Mouse (Mus musculus): ENCODE results near the gene Mmel1. TPM values are rescaled to one million over a fixed set of nuclear protein-coding genes. Genes with fewer than 3 reads are reported as not detected.
A peak's percentile ranks its signal among the peaks of the same experiment; 100 is the strongest.

Gene Mmel1
- polyA plus RNA-seq, 1 experiment: 0.10 TPM

- Histone ChIP-seq H3K27ac (ENCODE audit: insufficient read depth, low read depth, low read length) (peak overlapping the region; percentile 97), H3K27me3 (ENCODE audit: control insufficient read depth, insufficient read depth, low read length) (no peaks in the 10 kb centered on the region), H3K4me3 (ENCODE audit: low read depth, low read length) (peak overlapping the region; percentile 84), H3K4me1 (ENCODE audit: control insufficient read depth, insufficient read depth, insufficient read length, low read length) (peaks cover 34% of the 10 kb centered on the region), H3K36me3 (ENCODE audit: control insufficient read depth, insufficient read depth, low read length) (peaks cover 29% of the 10 kb centered on the region)
- WGBS: 3% methylated on average over 5 of the region's 5 CpGs
- TF ChIP-seq CTCF (IDR thresholded peaks at IDR 0.05; ENCODE audit: extremely low read depth, insufficient read length, insufficient replicate concordance, low read depth, low read length) (no peak), POLR2A (IDR thresholded peaks at IDR 0.05; ENCODE audit: low read depth, low read length) (no peak; the same call in 1 of the 2 replicates)
Observed at GRCm38 (mm10) chr4:154927899-154928337, 58.5 kb downstream of the Mmel1 start.

- WGBS: 16% methylated on average over 12 of the region's 12 CpGs
- peaks cover 23% of the 10 kb centered on the region for H3K36me3 ChIP-seq (ENCODE audit: control insufficient read depth, insufficient read depth, low read length)
- H3K27me3 ChIP-seq (ENCODE audit: control insufficient read depth, insufficient read depth, low read length): no peaks in the 10 kb centered on the region
- H3K27ac ChIP-seq (ENCODE audit: insufficient read depth, low read depth, low read length): peak within 1 kb of the TSS; percentile 97
- peak within 1 kb of the TSS; percentile 84 for H3K4me3 ChIP-seq (ENCODE audit: low read depth, low read length)
- peaks cover 37% of the 10 kb centered on the region for H3K4me1 ChIP-seq (ENCODE audit: control insufficient read depth, insufficient read depth, insufficient read length, low read length)
- TF ChIP-seq POLR2A (IDR thresholded peaks at IDR 0.05; ENCODE audit: low read depth, low read length) (no peak), CTCF (IDR thresholded peaks at IDR 0.05; ENCODE audit: extremely low read depth, insufficient read length, insufficient replicate concordance, low read depth, low read length) (no peak)
Observed at GRCm38 (mm10) chr4:154928395-154929087, 59.2 kb downstream of the Mmel1 start, which contains the start of gene Tnfrsf14. Tnfrsf14 (minus strand) TSS chr4:154928563.

GRCm38 (mm10) chr4:154929088-154929660, 59.8 kb downstream of the Mmel1 start:
- 27% methylated on average over 12 of the region's 12 CpGs for WGBS
- H3K27me3 ChIP-seq (ENCODE audit: control insufficient read depth, insufficient read depth, low read length): no peaks in the 10 kb centered on the region
- peak overlapping the region; percentile 97 for H3K27ac ChIP-seq (ENCODE audit: insufficient read depth, low read depth, low read length)
- H3K4me3 ChIP-seq (ENCODE audit: low read depth, low read length): no peak overlapping the region
- TF ChIP-seq POLR2A (IDR thresholded peaks at IDR 0.05; ENCODE audit: low read depth, low read length) (peak; percentile 37; the same call in 1 of the 2 replicates), CTCF (IDR thresholded peaks at IDR 0.05; ENCODE audit: extremely low read depth, insufficient read length, insufficient replicate concordance, low read depth, low read length) (no peak)
- H3K36me3 ChIP-seq (ENCODE audit: control insufficient read depth, insufficient read depth, low read length): peaks cover 17% of the 10 kb centered on the region
- H3K4me1 ChIP-seq (ENCODE audit: control insufficient read depth, insufficient read depth, insufficient read length, low read length): peaks cover 39% of the 10 kb centered on the region

GRCm38 (mm10) chr4:154933306-154933907, 64.0 kb downstream of the Mmel1 start:
- H3K27ac ChIP-seq (ENCODE audit: insufficient read depth, low read depth, low read length): no peak overlapping the region
- TF ChIP-seq CTCF (IDR thresholded peaks at IDR 0.05; ENCODE audit: extremely low read depth, insufficient read length, insufficient replicate concordance, low read depth, low read length) (no peak), POLR2A (IDR thresholded peaks at IDR 0.05; ENCODE audit: low read depth, low read length) (no peak)
- H3K4me3 ChIP-seq (ENCODE audit: low read depth, low read length): no peak overlapping the region
- peaks cover 19% of the 10 kb centered on the region; the same call in 1 of the 2 replicates for H3K4me1 ChIP-seq (ENCODE audit: control insufficient read depth, insufficient read depth, insufficient read length, low read length)
- no peaks in the 10 kb centered on the region for H3K36me3 ChIP-seq (ENCODE audit: control insufficient read depth, insufficient read depth, low read length)
- H3K27me3 ChIP-seq (ENCODE audit: control insufficient read depth, insufficient read depth, low read length): no peaks in the 10 kb centered on the region
- WGBS: 49% methylated on average over 13 of the region's 13 CpGs

- no peaks in the 10 kb centered on the region for H3K27me3 ChIP-seq (ENCODE audit: control insufficient read depth, insufficient read depth, low read length)
- H3K4me1 ChIP-seq (ENCODE audit: control insufficient read depth, insufficient read depth, insufficient read length, low read length): peaks cover 5% of the 10 kb centered on the region; the same call in 1 of the 2 replicates
- WGBS: 88% methylated on average over 2 of the region's 2 CpGs
- no peak overlapping the region for H3K27ac ChIP-seq (ENCODE audit: insufficient read depth, low read depth, low read length)
- H3K4me3 ChIP-seq (ENCODE audit: low read depth, low read length): no peak overlapping the region
- TF ChIP-seq POLR2A (IDR thresholded peaks at IDR 0.05; ENCODE audit: low read depth, low read length) (no peak), CTCF (IDR thresholded peaks at IDR 0.05; ENCODE audit: extremely low read depth, insufficient read length, insufficient replicate concordance, low read depth, low read length) (no peak)
- H3K36me3 ChIP-seq (ENCODE audit: control insufficient read depth, insufficient read depth, low read length): no peaks in the 10 kb centered on the region
Observed at GRCm38 (mm10) chr4:154934800-154935199, 65.4 kb downstream of the Mmel1 start.

- Histone ChIP-seq H3K4me1 (ENCODE audit: control insufficient read depth, insufficient read depth, insufficient read length, low read length) (peaks cover 5% of the 10 kb centered on the region; the same call in 1 of the 2 replicates), H3K27ac (ENCODE audit: insufficient read depth, low read depth, low read length) (peak overlapping the region; percentile 16; the same call in 1 of the 2 replicates), H3K4me3 (ENCODE audit: low read depth, low read length) (no peak overlapping the region), H3K36me3 (ENCODE audit: control insufficient read depth, insufficient read depth, low read length) (no peaks in the 10 kb centered on the region), H3K27me3 (ENCODE audit: control insufficient read depth, insufficient read depth, low read length) (no peaks in the 10 kb centered on the region)
- TF ChIP-seq POLR2A (IDR thresholded peaks at IDR 0.05; ENCODE audit: low read depth, low read length): no peak
- WGBS: 89% methylated on average over 7 of the region's 7 CpGs
Observed at GRCm38 (mm10) chr4:154935788-154936187, 66.4 kb downstream of the Mmel1 start.

Data from small intestine, adult 2 months (tissue).